Mouse (Mus musculus) embryonic fibroblast, embryonic 13.5 days (primary cell): ENCODE data around the gene Asb1. TPM values are rescaled to one million over a fixed set of nuclear protein-coding genes. Genes with fewer than 3 reads are reported as not detected.
A peak's percentile ranks its signal among the peaks of the same experiment; 100 is the strongest.

ENCODE experiments used
- H3K27ac ChIP-seq: 2 replicates; pipeline ENCODE4 v1.5.1; 2012; ENCODE audit warnings: low read length, control low read depth, inconsistent platforms; ENCODE audit not compliant: insufficient read depth
- H3K4me1 ChIP-seq: 2 replicates; pipeline ENCODE4 v1.6.1; 2011; ENCODE audit warnings: low read length; ENCODE audit not compliant: control insufficient read depth, insufficient read depth
- H3K4me3 ChIP-seq: 2 replicates; pipeline ENCODE4 v1.5.1; 2011; ENCODE audit warnings: mild to moderate bottlenecking, control low read depth, low read length; ENCODE audit not compliant: insufficient read depth
- CTCF ChIP-seq: IDR thresholded peaks from 2 replicates; pipeline ENCODE4 v1.5.1; 2011; ENCODE audit warnings: mild to moderate bottlenecking, control low read depth, low read length, moderate library complexity, borderline replicate concordance; ENCODE audit not compliant: insufficient read depth
- POLR2A ChIP-seq: IDR thresholded peaks from 2 replicates; pipeline ENCODE4 v1.6.1; 2011; ENCODE audit warnings: low read depth, mild to moderate bottlenecking, control low read depth, low read length, moderate library complexity
- polyA plus RNA-seq: library from polyadenylated mRNA; stranded (reverse); fragments of >200 nt; gene quantifications from 2 replicates; pipeline ENCODE4 v1.2.4, GENCODE M21; 2011; ENCODE audit warnings: low read depth; ENCODE audit not compliant: missing spikeins, insufficient read length

The Asb1 gene
- polyA plus RNA-seq, 1 experiment: 8.2 TPM

DNA sequence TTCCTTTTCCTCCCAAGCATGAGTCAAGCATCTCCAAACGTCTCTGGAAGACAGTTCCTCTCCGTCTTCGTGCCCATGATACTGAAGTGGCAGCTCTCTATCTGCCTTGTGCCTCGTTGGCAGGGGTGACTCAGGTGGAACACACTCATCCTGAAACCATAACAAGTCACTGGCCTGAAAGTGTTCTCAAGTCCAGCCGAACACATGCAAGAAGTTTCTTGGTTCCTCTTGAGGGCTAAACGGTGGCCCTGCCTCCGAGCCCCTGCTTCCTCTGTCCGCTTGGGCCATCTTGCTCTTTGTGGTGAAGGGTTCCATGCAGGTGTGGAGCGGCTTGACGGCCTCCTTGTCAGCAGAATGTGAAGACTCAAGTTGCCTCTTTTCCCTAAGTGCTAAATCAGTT, 32.1 kb downstream of the Asb1 start:
- no peak overlapping the region for H3K27ac ChIP-seq
- no peaks in the 10 kb centered on the region for H3K4me1 ChIP-seq
- no peak for TF ChIP-seq POLR2A
- TF ChIP-seq CTCF: no peak
- no peak overlapping the region for H3K4me3 ChIP-seq

DNA sequence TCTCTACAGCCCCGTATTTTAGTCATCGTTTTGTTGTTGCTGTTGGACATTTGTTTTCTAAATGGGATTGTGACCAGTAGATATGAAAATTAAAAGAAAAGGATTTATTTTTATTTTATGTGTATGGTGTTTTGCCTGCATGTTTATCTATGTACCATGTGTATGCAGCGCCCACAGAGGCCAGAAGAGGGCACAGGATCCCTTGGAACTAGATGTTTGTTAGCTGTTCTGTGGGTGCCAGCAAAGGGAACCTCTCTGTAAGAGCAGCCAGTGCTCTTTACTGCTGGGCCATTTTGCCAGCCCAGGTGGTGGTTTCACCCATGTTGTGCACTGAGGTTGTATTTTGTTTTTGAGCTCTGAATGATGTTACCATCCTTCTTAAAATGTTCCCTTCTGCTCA, 33.9 kb downstream of the Asb1 start:
- H3K4me3 ChIP-seq: no peak overlapping the region
- peak; percentile 64; the same call in 1 of the 2 replicates for TF ChIP-seq CTCF
- TF ChIP-seq POLR2A: no peak
- H3K27ac ChIP-seq: no peak overlapping the region
- H3K4me1 ChIP-seq: peaks cover 3% of the 10 kb centered on the region

DNA sequence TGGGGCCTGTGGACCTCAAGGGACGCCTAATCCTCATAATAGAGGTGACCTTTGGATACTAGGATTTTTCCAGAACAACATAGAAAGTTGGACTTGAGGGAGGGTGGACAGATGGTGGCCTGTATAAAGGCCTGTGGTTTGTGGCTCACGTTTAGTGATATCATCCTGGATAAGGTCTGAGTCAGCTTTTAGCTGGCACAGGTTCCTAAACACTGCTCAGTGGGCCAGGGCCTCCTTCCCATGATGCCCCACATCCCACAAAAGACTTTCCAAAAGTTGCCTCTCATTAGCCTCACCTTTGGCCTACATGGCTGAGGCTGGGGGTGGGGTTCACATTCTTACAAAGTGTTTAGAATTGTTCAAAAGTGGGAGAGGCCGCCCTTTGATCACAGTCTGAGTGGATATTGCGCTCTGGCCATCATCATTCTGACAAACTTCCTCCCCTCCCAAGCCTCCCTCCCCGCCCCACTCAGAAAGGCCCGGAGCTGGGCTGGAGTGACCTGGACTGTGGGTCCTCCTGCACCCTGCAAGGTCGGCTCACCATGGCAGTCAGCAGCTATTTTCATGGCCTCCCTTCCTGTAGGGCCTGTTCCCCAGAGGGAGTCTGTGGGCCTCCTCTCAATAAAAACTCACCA, 37.7 kb downstream of the Asb1 start:
- no peak overlapping the region for H3K27ac ChIP-seq
- TF ChIP-seq CTCF (no peak), POLR2A (no peak)
- no peak overlapping the region for H3K4me3 ChIP-seq

GRCm38 (mm10) chr1:91580503-91580902, 40.2 kb downstream of the Asb1 start:
- TF ChIP-seq POLR2A (no peak), CTCF (no peak)
- Histone ChIP-seq H3K27ac (no peak overlapping the region), H3K4me3 (no peak overlapping the region), H3K4me1 (peaks cover 3% of the 10 kb centered on the region)

More for the DNA sequence above, 37.7 kb downstream of the Asb1 start:
- peaks cover 3% of the 10 kb centered on the region for H3K4me1 ChIP-seq

- no peak overlapping the region for H3K27ac ChIP-seq
- H3K4me3 ChIP-seq: no peak overlapping the region
- peaks cover 3% of the 10 kb centered on the region for H3K4me1 ChIP-seq
- no peak for TF ChIP-seq CTCF
- no peak for TF ChIP-seq POLR2A
Measured at GRCm38 (mm10) chr1:91581206-91581605, 40.9 kb downstream of the Asb1 start.

- H3K4me1 ChIP-seq: no peaks in the 10 kb centered on the region
- no peak overlapping the region for H3K4me3 ChIP-seq
- no peak overlapping the region for H3K27ac ChIP-seq
- TF ChIP-seq CTCF: no peak
- TF ChIP-seq POLR2A: no peak
Measured at GRCm38 (mm10) chr1:91584969-91585835, 44.9 kb downstream of the Asb1 start.

DNA sequence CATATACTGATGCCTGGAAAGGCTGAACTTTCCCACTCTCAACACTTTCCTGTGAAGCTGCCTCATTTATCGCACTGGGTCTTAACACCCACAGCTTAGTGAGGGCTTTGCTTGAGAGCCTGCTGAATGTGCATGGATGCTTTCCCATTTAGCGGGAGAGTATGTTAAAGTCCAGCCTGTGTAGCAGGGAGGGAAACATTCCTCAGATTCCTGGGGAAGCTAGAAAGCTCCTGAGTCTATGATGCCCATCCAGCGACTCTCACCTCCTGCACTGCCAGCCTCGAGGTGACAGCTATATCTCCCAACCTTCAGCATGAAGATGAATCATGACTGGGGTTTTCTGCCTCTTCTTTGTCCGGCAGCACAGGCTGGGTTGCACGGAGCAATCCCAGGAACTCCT, 49.4 kb downstream of the Asb1 start:
- H3K27ac ChIP-seq: no peak overlapping the region
- H3K4me1 ChIP-seq: no peaks in the 10 kb centered on the region
- no peak overlapping the region for H3K4me3 ChIP-seq
- TF ChIP-seq CTCF (no peak), POLR2A (no peak)

DNA sequence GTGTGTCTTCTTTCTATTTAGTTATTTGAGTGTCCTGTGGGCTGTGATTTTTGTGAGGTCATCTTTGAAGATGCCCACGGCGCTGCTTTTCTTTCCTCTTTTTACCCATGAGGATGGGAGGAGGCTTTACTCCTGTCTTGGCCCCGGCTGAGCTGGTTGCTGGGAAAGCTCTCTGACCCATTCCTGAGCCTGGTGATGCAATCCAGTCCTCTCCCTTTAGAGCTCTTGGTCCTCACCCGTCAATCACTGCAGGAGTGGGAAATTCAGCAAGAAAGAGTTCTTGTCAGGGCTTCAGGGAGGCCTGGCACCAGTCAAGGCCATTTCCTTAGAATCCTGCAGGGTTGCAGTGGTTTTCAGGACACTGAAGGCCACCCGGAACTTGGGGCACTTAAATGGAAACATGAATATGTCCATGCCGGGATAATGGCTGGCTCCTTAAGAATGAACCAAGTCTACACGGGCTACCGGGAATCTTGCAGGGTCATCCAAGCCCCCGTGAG, 55.2 kb downstream of the Asb1 start:
- no peaks in the 10 kb centered on the region for H3K4me1 ChIP-seq
- H3K27ac ChIP-seq: no peak overlapping the region
- H3K4me3 ChIP-seq: no peak overlapping the region
- no peak for TF ChIP-seq CTCF
- TF ChIP-seq POLR2A: no peak

GRCm38 (mm10) chr1:91597611-91598010, 57.3 kb downstream of the Asb1 start:
- Histone ChIP-seq H3K27ac (no peak overlapping the region), H3K4me3 (no peak overlapping the region), H3K4me1 (no peaks in the 10 kb centered on the region)
- no peak for TF ChIP-seq CTCF
- no peak for TF ChIP-seq POLR2A

- Histone ChIP-seq H3K27ac (no peak overlapping the region), H3K4me3 (no peak overlapping the region), H3K4me1 (no peaks in the 10 kb centered on the region)
- TF ChIP-seq POLR2A (no peak), CTCF (peak; percentile 67; the same call in 1 of the 2 replicates)
Measured at GRCm38 (mm10) chr1:91600671-91601361, 60.5 kb downstream of the Asb1 start.
